Mouse (Mus musculus) ES-E14 (cell line): ENCODE data around the gene Nxph4.
A peak's percentile ranks its signal among the peaks of the same experiment; 100 is the strongest.

Experiments used
- CHD2 ChIP-seq: IDR thresholded peaks from 2 replicates; pipeline ENCODE4 v1.6.1; 2014; ENCODE audit warnings: mild to moderate bottlenecking, low read depth, low read length, inconsistent platforms
- ZNF384 ChIP-seq: IDR thresholded peaks from 2 replicates; pipeline ENCODE4 v1.6.1; 2012; ENCODE audit warnings: low read depth, low read length, inconsistent platforms

- TF ChIP-seq CHD2 (no peak), ZNF384 (0 out of 2 replicates have a peak, but pooled peaks have one; percentile 40)
Observed at GRCm38 (mm10) chr10:127512813-127513212, 21.5 kb downstream of the Nxph4 start.
